Mouse (Mus musculus) E14TG2a.4 (cell line): ENCODE results near the gene Il1r1.

Experiments
- H3K27me3 ChIP-seq: 2 replicates; pipeline ENCODE4 v1.6.1; 2014; ENCODE audit warnings: low read length, control low read depth; ENCODE audit not compliant: insufficient read depth
- H3K36me3 ChIP-seq: 2 replicates; pipeline ENCODE4 v1.6.1; 2014; ENCODE audit warnings: low read length, control low read depth; ENCODE audit not compliant: insufficient read depth
- H3K4me1 ChIP-seq: replicated peaks from 2 replicates; pipeline ENCODE4 v1.6.1; 2014; ENCODE audit warnings: low read depth, low read length, control low read depth
- H3K4me3 ChIP-seq: replicated peaks from 2 replicates; pipeline ENCODE4 v1.5.1; 2014; ENCODE audit warnings: mild to moderate bottlenecking, low read length
- H3K9me3 ChIP-seq: 2 replicates; pipeline ENCODE4 v1.6.1; 2014; ENCODE audit warnings: low read length, control low read depth
- CTCF ChIP-seq: conservative IDR thresholded peaks from 2 replicates; pipeline ENCODE4 v1.5.1; 2014; ENCODE audit warnings: low read length
- NANOG ChIP-seq: IDR thresholded peaks from 2 replicates; pipeline ENCODE4 v1.6.1; 2014; ENCODE audit warnings: borderline replicate concordance, low read length, mixed read lengths
- POU5F1 ChIP-seq: IDR thresholded peaks from 2 replicates; pipeline ENCODE4 v1.6.1; 2014; ENCODE audit warnings: low read length, borderline replicate concordance

Il1r1 gene

GRCm38 (mm10) chr1:40190025-40190424 lies 34.9 kb upstream of the Il1r1 start:
- H3K27me3 ChIP-seq = no peaks in the 10 kb centered on the region
- no peaks in the 10 kb centered on the region for H3K9me3 ChIP-seq
- H3K4me1 ChIP-seq = no peaks in the 10 kb centered on the region
- TF ChIP-seq NANOG (no peak), CTCF (no peak), POU5F1 (no peak)
- H3K36me3 ChIP-seq = no peaks in the 10 kb centered on the region
- no peak overlapping the region for H3K4me3 ChIP-seq

DNA sequence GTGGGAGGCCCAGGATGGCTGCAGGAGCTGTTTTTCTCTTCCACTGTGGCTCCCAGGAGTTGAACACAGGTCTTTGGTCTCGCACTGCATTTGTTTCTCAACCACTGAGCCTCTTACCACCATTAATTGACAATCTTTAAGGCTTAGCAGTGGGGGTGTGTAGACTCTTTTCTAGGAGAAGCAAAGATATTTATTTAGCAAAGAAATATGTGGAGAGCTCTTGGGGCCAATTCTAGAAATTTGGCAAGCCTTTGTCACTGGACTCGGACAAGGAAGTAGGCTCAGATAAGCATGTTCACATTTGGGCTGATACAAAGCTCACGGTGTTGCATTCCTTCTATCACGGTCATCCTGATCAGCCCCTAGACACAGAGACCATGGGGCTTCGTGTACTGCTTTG lies 34.0 kb upstream of the Il1r1 start:
- no peak overlapping the region for H3K4me3 ChIP-seq
- H3K36me3 ChIP-seq = no peaks in the 10 kb centered on the region
- H3K9me3 ChIP-seq = no peaks in the 10 kb centered on the region
- TF ChIP-seq POU5F1 (no peak), CTCF (no peak), NANOG (no peak)
- no peaks in the 10 kb centered on the region for H3K27me3 ChIP-seq
- no peaks in the 10 kb centered on the region for H3K4me1 ChIP-seq

GRCm38 (mm10) chr1:40194279-40194678 lies 30.6 kb upstream of the Il1r1 start:
- H3K4me3 ChIP-seq = no peak overlapping the region
- H3K36me3 ChIP-seq = no peaks in the 10 kb centered on the region
- H3K9me3 ChIP-seq = no peaks in the 10 kb centered on the region
- TF ChIP-seq CTCF (no peak), NANOG (no peak), POU5F1 (no peak)
- no peaks in the 10 kb centered on the region for H3K4me1 ChIP-seq
- H3K27me3 ChIP-seq = no peaks in the 10 kb centered on the region

- H3K4me1 ChIP-seq = no peaks in the 10 kb centered on the region
- TF ChIP-seq NANOG (no peak), CTCF (no peak), POU5F1 (no peak)
- peaks cover 15% of the 10 kb centered on the region for H3K9me3 ChIP-seq
Measured at GRCm38 (mm10) chr1:40213337-40214159, 11.3 kb upstream of the Il1r1 start.

DNA sequence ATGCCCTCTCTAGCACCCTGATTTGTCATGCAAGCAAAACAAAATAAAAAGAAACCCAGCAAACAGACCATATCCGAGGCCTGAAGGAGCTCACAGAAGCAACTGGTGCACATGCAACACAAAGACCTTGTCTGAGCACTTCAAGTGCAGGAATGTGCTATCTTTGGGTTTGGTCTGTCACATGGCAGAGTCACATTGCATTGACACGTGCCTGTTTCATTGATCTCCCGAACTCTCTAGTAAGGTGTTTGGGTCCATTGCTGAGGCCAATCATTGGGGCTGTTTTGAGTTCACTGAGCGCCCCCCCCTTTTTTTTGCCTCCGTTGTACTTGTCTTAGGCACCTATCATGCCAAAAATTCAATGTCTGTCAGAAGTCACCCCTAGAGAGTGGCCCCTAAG lies 7.4 kb upstream of the Il1r1 start:
- Histone ChIP-seq H3K4me1 (no peaks in the 10 kb centered on the region), H3K9me3 (no peaks in the 10 kb centered on the region), H3K36me3 (no peaks in the 10 kb centered on the region), H3K27me3 (peaks cover 7% of the 10 kb centered on the region; the same call in 1 of the 2 replicates), H3K4me3 (no peak overlapping the region)
- TF ChIP-seq POU5F1 = no peak
- TF ChIP-seq NANOG = no peak
- no peak for TF ChIP-seq CTCF

More at GRCm38 (mm10) chr1:40213337-40214159, 11.3 kb upstream of the Il1r1 start:
- H3K36me3 ChIP-seq = no peaks in the 10 kb centered on the region
- no peak overlapping the region for H3K4me3 ChIP-seq
- H3K27me3 ChIP-seq = peaks cover 1% of the 10 kb centered on the region; the same call in 1 of the 2 replicates

DNA sequence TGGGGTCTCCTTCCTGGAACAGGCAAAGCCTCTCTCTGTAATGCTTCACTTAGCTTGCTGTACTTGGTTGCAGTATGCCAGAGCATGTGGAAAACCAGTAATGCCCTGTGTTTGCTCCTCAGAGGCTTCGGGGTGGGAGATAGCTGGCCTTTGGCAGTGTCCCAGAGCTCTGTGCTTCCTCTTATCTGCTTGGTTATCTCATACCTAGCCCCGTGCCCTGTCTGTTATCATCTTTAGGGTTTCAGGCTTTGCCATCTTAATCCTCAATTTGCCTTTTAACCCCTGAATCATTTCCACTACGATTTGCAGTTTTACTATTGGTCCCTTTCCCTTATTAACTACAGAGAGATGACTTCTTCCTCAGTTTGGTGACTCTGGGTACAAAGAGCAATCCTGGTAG lies 6.3 kb upstream of the Il1r1 start:
- Histone ChIP-seq H3K36me3 (no peaks in the 10 kb centered on the region), H3K4me3 (no peak overlapping the region), H3K4me1 (no peaks in the 10 kb centered on the region), H3K27me3 (peaks cover 7% of the 10 kb centered on the region; the same call in 1 of the 2 replicates), H3K9me3 (no peaks in the 10 kb centered on the region)
- TF ChIP-seq NANOG = no peak
- no peak for TF ChIP-seq POU5F1
- no peak for TF ChIP-seq CTCF

GRCm38 (mm10) chr1:40220549-40220948 lies 4.3 kb upstream of the Il1r1 start:
- H3K27me3 ChIP-seq = peaks cover 7% of the 10 kb centered on the region; the same call in 1 of the 2 replicates
- H3K36me3 ChIP-seq = no peaks in the 10 kb centered on the region
- TF ChIP-seq NANOG = no peak
- no peak for TF ChIP-seq CTCF
- no peak for TF ChIP-seq POU5F1

GRCm38 (mm10) chr1:40221864-40222263 lies 3.0 kb upstream of the Il1r1 start:
- H3K4me1 ChIP-seq = no peaks in the 10 kb centered on the region
- no peak for TF ChIP-seq CTCF
- no peak for TF ChIP-seq POU5F1
- TF ChIP-seq NANOG = no peak
- peaks cover 7% of the 10 kb centered on the region; the same call in 1 of the 2 replicates for H3K27me3 ChIP-seq
- no peaks in the 10 kb centered on the region for H3K9me3 ChIP-seq
- no peaks in the 10 kb centered on the region for H3K36me3 ChIP-seq
- no peak overlapping the region for H3K4me3 ChIP-seq

More at GRCm38 (mm10) chr1:40220549-40220948, 4.3 kb upstream of the Il1r1 start:
- Histone ChIP-seq H3K4me3 (no peak overlapping the region), H3K4me1 (no peaks in the 10 kb centered on the region), H3K9me3 (no peaks in the 10 kb centered on the region)

- TF ChIP-seq POU5F1 = no peak
- TF ChIP-seq CTCF = no peak
- no peak for TF ChIP-seq NANOG
- Histone ChIP-seq H3K27me3 (peaks cover 7% of the 10 kb centered on the region; the same call in 1 of the 2 replicates), H3K4me1 (no peaks in the 10 kb centered on the region), H3K36me3 (no peaks in the 10 kb centered on the region), H3K4me3 (no peak overlapping the region), H3K9me3 (no peaks in the 10 kb centered on the region)
Measured at GRCm38 (mm10) chr1:40222680-40223079, 2.2 kb upstream of the Il1r1 start.
